Mouse (Mus musculus) monocyte, adult 5-6 weeks (primary cell): ENCODE results near the gene Fam213a. TPM values are rescaled to one million over a fixed set of nuclear protein-coding genes. Genes with fewer than 3 reads are reported as not detected.
A peak's percentile ranks its signal among the peaks of the same experiment; 100 is the strongest.

Experiments
- ATAC-seq: fragments of 153-309, 156-312 bp; replicated peaks from 2 replicates; pipeline ENCODE4 v1.8.0; 2017; ENCODE audit warnings: mild to moderate bottlenecking; ENCODE audit not compliant: low TSS enrichment, insufficient number of reproducible peaks, severe bottlenecking, poor library complexity, low FRiP score
- total RNA-seq: library from RNA; stranded (forward); fragments of 200-1000, 200-491, 200-594 nt; gene quantifications from 3 replicates; pipeline ENCODE4 v1.2.3, GENCODE M21; 2017

Fam213a gene
- total RNA-seq, 1 experiment from 2014 or later = 74.2 TPM

DNA sequence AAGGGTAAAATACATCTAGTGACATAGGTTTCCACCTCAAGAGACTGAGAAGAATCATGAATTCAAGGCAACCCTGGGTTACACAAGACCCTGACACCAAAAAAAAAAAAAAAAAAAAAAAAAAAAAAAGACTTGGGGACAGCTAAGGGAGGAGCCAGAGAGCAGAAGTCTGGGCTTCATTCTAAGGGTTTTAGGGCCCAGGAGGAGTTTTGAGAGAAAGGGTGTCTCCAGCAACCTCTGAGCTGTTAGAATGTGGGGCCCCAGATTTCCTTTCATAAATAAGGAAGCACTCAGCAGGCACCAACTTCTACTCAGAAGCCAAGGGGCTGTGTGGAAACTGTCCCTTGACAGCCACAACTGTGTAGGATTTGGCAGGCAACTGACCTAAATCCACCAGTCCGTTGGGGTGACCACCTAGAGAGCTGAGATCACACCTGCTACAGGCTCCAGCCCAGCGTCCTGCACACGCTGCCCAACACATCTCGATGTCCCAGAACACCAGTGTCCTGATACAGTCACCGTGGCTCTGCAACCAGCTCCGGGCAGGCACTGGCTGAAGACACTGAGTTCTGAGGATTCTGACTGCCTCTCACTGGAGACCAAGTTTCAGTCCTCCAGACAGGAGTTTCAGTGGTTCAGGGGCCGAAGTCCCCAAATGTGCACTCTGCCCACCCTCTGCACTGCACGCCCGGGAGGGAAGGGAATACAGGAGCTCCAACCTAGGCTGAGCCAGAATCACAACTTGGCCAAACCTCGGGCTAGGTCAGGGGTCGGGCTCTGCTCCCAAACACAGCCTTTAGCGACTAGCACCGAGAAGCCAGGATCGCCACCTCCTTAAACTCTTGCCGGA is 47.9 kb downstream of the Fam213a start:
- peak; percentile 44 for ATAC-seq

GRCm38 (mm10) chr14:40964881-40965280 is 48.7 kb downstream of the Fam213a start:
- no peak for ATAC-seq

DNA sequence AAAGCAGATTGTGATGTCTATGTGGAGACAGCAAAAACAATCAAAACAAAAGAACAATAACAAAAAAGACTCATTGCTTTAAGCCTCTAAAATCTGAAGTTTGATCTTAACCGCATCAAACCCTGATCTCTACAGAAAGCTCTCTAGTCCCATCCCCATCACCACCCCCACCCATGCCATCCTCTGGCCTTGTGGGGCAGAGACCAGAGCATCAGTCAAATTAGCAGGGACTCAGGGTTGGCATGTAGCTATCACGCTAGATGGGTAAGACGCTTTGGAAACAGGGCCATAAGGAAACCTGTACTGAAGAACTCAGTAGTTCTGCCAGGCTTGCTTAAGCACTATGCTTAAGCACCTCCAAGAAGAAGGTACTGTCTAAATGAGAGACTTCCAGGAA is 49.4 kb downstream of the Fam213a start:
- no peak for ATAC-seq

GRCm38 (mm10) chr14:40963501-40964213 is 49.9 kb downstream of the Fam213a start:
- no peak for ATAC-seq

DNA sequence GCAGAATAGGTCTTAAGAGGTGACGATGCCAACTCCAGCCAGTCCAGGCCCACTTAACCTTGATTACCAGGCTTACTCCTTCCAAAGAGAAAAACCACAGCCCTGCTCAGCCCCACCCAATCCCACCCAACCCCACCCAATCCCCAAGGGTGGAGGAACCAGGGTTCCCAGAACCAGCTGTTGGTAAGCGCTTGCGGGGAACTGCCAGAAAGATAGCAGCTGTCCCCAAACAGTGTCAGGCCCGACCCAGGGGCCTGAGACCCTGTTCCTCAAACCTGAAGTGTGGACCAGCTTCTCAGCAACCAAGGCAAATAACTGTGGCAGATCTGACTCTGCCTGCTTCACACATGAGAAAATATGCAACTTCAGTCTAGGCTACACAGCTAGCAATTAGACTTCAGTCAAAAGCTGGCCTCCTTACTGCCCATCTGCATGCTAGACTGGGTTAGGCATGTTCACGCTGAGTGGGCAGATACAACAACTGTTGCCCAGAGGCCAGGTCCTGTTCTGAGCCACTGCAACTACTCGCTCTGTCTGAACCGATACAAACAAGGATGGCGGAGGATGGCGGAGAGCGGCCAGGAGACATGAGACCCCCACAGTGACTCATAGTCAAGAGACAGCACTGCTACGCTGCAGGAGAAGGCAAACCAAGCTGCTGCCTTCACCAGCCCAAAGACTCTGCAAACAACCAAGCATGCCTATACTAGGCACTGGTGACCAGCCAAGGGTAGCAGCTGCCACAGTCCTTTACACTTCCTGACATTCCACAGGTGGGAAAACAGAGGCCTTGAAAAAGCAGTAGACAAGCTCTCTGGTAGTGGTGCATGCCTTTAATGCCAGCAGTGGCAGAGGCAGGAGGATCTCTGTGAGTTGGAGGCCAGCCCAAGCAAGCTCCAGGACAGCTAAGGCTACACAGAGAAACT is 51.0 kb downstream of the Fam213a start:
- ATAC-seq = no peak

DNA sequence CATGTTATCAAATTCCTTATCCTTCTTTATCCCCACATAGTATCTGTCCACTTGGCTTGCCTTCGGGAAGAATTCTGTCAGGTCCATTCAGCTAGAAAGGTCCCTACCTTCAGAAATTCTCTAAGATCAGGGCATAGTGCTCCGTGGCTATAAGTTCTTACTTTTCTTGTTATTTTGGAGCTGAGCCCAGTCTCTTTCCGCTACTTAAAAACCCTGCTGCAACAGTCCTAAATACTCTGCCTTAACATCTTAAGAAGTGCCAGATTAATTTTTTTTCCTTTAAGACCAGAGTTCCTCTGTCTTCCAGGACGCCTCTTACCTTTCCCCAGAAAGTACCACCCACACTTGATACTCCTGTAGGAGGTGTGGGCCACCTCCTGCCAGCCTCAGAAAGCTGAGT is 53.4 kb downstream of the Fam213a start:
- no peak for ATAC-seq

- no peak for ATAC-seq
These were observed 54.0 kb downstream of the Fam213a start for GRCm38 (mm10) chr14:40959586-40959985.

DNA sequence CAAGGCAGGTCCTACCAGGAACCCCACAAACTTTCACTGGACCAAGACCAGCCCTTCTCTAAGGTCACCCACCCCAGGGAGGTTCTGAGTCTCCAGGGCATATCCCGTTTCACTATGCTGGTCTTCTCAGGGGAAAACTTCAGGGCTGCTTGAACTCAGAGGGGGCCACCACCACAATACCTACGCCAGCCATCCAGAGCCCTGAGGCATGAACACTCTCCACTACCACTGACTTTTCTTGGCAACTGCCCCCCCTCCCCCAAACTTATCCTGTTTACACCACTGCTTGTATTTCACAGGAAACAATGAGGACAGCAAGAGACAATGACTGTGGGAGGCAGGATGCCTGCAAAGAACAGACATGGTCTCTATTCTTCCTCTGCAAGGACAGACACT is 54.6 kb downstream of the Fam213a start:
- no peak for ATAC-seq

- peak; percentile 87 for ATAC-seq
These were observed 55.3 kb downstream of the Fam213a start for GRCm38 (mm10) chr14:40958083-40958985.

- ATAC-seq = no peak
These were observed 56.0 kb downstream of the Fam213a start for GRCm38 (mm10) chr14:40957607-40958006.

DNA sequence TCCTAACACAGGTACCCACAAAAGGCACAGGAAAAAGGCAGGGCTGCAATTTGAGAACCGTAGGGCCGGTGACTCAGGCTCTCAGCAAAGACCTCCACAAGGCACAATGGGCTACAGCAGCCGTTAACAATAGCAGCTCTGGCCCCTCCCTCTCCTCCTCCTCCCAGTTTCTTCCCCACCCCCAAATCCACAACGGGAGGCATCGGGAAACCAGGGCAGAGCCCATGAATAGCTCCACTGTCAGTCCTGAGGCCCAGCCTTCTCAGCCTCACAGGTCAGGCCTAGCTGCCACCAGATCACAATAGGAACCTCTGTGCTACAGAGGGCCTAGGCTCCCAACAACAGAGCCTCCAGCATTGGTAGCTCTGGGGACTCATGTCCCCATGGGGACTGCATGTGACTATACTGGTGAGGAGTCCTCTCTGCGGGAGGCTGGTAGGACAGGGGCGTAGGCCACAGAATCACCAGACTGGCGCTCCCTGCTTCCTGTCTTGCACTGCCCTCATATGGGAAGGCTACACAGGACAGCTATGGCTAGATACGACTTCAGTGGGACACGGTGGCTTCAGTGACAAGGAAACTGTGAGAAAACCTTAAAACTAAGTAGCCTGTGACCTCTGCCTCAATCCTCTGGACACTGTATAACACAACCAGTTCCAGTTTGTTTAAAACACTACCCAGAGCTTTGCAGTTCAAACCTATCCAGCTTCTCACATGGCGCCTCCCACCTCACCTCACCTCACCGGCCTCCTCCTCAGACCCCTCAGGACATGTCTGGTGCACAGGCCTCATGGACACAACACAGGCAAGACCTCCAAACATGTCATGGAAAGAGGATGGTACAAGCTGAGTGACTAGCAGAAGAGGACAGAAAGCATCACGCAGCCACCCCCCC is 57.1 kb downstream of the Fam213a start:
- peak; percentile 57; the same call in 1 of the 2 replicates for ATAC-seq

GRCm38 (mm10) chr14:40955596-40956251 is 57.9 kb downstream of the Fam213a start:
- ATAC-seq = no peak

DNA sequence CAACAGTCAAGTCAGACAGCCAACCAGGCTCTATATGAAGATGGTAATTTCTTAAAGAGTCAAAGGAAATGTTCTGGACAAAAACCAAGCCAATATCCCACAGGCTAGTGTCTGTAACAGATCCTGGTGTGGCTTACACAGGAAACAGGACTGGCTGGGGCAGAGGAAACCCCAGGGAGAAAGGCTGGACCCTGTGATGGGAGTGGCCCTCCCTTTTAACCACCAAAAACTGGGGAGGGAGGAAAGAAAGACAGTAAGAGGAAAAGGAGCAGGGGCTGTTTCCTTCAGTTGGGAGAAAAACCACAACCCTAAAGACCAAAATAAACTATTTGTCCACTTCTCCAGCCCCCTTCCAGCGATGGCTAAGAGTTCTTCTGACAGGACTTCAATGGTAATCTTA is 58.4 kb downstream of the Fam213a start:
- no peak for ATAC-seq

DNA sequence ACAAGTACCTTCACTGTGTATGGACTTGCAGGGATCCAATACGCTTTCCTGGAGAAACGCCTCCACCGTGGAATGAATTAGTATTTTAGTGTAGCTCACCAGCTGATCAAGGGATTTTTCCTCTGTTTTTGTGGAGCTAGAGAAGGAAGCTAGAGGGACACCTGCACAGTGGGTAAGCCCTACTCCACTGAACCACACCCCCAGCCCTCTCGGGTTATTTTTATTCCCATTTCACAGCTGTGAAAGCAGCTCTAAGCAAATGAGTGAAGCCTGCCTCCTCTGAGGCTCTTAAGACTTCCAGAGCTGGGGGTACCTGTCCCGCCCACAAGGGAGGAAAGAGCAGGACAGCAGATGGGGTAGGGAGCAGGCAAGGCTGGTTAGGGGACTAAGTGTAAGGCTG is 60.2 kb downstream of the Fam213a start:
- no peak for ATAC-seq

DNA sequence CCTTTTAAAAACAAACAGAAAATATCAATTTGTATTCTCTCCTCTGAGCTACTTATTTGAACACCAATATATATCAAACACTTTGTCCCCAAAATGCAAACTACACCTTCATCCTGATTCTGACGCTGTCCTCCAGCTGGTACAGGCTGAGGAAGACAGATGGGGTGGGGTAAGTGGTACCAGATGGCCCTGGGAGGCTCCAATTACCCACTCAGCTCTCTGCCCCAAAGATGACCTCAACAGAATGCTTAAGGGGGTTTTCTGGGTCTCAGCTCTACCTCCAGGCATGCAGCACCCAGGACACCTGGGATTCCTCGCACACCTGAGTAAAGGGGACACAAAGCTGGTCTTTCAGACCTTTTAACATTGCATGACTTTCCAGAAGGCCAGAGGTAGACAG is 60.9 kb downstream of the Fam213a start:
- no peak for ATAC-seq

DNA sequence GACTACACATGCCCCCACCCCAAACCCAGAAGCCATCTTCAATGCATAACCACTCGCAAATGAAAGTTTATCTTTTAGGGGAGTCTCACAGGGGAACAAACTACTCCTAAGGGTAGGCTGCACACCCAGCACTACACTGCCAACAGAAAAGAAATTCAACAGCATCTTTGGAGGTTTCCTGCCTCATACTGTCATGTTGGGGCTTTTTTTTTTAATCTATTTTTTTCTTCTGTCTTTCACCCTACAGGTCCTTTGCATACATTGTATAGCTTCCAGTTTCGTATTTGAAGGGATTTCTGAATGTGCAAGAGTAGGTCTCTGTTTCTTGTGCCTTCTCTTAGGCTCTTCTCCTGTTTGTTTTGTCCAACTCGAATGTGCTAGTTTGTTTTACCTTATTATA is 61.3 kb downstream of the Fam213a start:
- no peak for ATAC-seq
